In the genomic region with DNA sequence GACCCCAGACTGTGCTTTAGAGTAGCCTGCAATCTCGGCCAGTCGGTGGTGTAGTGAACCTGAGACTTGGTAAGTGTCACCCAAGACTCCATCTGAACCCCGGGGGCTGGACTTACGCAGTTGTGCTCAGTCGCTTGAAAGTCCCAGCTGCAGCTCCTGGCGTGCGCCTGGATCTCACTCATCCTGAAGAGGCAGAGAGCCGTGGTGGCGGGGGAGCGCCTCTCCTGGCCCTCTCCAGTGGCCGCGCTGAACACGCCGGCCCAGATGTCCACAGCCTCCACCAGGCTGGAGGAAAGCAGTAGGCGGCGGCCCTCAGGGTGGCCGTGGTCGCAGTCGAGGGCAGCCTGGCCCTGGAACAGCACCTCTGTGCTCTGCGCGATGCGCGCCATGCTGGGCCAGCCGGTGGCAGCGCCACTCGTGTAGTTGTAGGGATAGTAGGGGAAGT, we compare ENCODE assay signal across 8 mouse cellular contexts. TPM values are rescaled to one million over a fixed set of nuclear protein-coding genes. Genes with fewer than 3 reads are reported as not detected.
A peak's percentile ranks its signal among the peaks of the same experiment; 100 is the strongest.
DNase-seq lines count a peak whose midpoint lies in the region; TF ChIP-seq lines count a peak whose summit lies in the region.

No protein-coding gene starts in this region.

- DNase-seq in cerebellum, adult 2 months, result no peak
- DNase-seq in cerebellum, adult 11 months, result no peak
- DNase-seq in adrenal gland, postnatal 10 days, result peak; percentile 42
- DNase-seq in forebrain, embryonic 10.5 days (ENCODE audit: extremely low spot score, low spot score), result peak; percentile 58
- peak; percentile 51 for DNase-seq in heart, postnatal 4 days
- DNase-seq in limb, embryonic 10.5 days (ENCODE audit: low spot score), result peak; percentile 68
- peak; percentile 42 for DNase-seq in mesoderm, embryonic 11.5 days (ENCODE audit: low read depth, low spot score)
- peak; percentile 51 for DNase-seq in right cerebral cortex, postnatal 4 days

- no peak for TF ChIP-seq CTCF in cerebellum, adult 2 months (IDR thresholded peaks at IDR 0.05; ENCODE audit: borderline replicate concordance, insufficient read depth, low read depth, low read length)

- peaks cover 9% of the 10 kb centered on the region for H3K4me1 ChIP-seq in cerebellum, adult 2 months (ENCODE audit: control insufficient read depth, insufficient read depth, low read length)
- H3K4me1 ChIP-seq in forebrain, embryonic 10.5 days, result peaks cover 65% of the 10 kb centered on the region
- peaks cover 41% of the 10 kb centered on the region for H3K4me1 ChIP-seq in limb, embryonic 10.5 days

- H3K27me3 ChIP-seq in cerebellum, adult 2 months (ENCODE audit: control insufficient read depth, insufficient read depth, low read length), result no peaks in the 10 kb centered on the region; the same call in 1 of the 2 replicates
- peaks cover 95% of the 10 kb centered on the region for H3K27me3 ChIP-seq in forebrain, embryonic 10.5 days (ENCODE audit: poor library complexity, severe bottlenecking)
- H3K27me3 ChIP-seq in limb, embryonic 10.5 days (ENCODE audit: low read depth, poor library complexity, severe bottlenecking), result peaks cover 81% of the 10 kb centered on the region

- peak overlapping the region; percentile 55 for H3K4me3 ChIP-seq in cerebellum, adult 2 months (replicated peaks; ENCODE audit: insufficient read depth, low read depth, low read length)
- peak overlapping the region; percentile 66 for H3K4me3 ChIP-seq in forebrain, embryonic 10.5 days
- H3K4me3 ChIP-seq in limb, embryonic 10.5 days, result peak overlapping the region; percentile 79

- no peaks in the 10 kb centered on the region for H3K9me3 ChIP-seq in forebrain, embryonic 10.5 days
- no peaks in the 10 kb centered on the region for H3K9me3 ChIP-seq in limb, embryonic 10.5 days (replicated peaks)

- no peaks in the 10 kb centered on the region for H3K36me3 ChIP-seq in forebrain, embryonic 10.5 days (replicated peaks)
- H3K36me3 ChIP-seq in limb, embryonic 10.5 days, result no peaks in the 10 kb centered on the region

- WGBS in cerebellum, adult 2 months, result 1% methylated on average over 26 of the region's 26 CpGs
- under 1% methylated on average over 26 of the region's 26 CpGs for WGBS in forebrain, embryonic 10.5 days
- under 1% methylated on average over 26 of the region's 26 CpGs for WGBS in limb, embryonic 10.5 days

- no peak overlapping the region for H3K27ac ChIP-seq in cerebellum, adult 2 months (ENCODE audit: insufficient read depth, low read length)
- H3K27ac ChIP-seq in forebrain, embryonic 10.5 days, result peak overlapping the region; percentile 92
- H3K27ac ChIP-seq in limb, embryonic 10.5 days, result peak overlapping the region; percentile 54; the same call in 1 of the 2 replicates

- no peak for TF ChIP-seq POLR2A in cerebellum, adult 2 months (IDR thresholded peaks at IDR 0.05; ENCODE audit: borderline replicate concordance, insufficient read depth, low read length)

RNA-seq across cellular contexts. Expression of a gene that starts 1.2 kb away (rescaled TPM):
- 8.2 and 8.3 TPM in 2 replicates for polyA plus RNA-seq in cerebellum, adult 2 months (2012; rRNA removed)
- total RNA-seq in adrenal gland, postnatal 10 days (2021), result 1 to 10 TPM; 5.6 to 7.3 TPM
- polyA plus RNA-seq in forebrain, embryonic 10.5 days (2016; fragmentation: Nextera tagmentation; extraction: Ambion mirVana), result 1.8 and 2.1 TPM in 2 replicates
- 1 to 10 TPM; 6.2 to 6.9 TPM for total RNA-seq in heart, postnatal 4 days (2021)
- 0.35 and 0.48 TPM in 2 replicates for polyA plus RNA-seq in limb, embryonic 10.5 days (2016; fragmentation: Nextera tagmentation; extraction: Ambion mirVana)

Comparison
In these comparisons a context has a peak if more than half of its experiments do, and no peak if none do; other contexts are left out.
1. DNase-seq: peak in adrenal gland, postnatal 10 days (single experiment), forebrain, embryonic 10.5 days (single experiment), heart, postnatal 4 days (single experiment), limb, embryonic 10.5 days (single experiment), mesoderm, embryonic 11.5 days (single experiment) and right cerebral cortex, postnatal 4 days (single experiment); none in cerebellum, adult 2 months (0 of 2) and cerebellum, adult 11 months (single experiment).
2. Peak in every context shown above with its lines, with median percentiles within 50 percentile points of each other: H3K4me3 ChIP-seq.